Mouse (Mus musculus) hindbrain, embryonic 16.5 days (tissue): Measurements from ENCODE around the gene R3hdm2. TPM values are rescaled to one million over a fixed set of nuclear protein-coding genes. Genes with fewer than 3 reads are reported as not detected.

Source experiments
- ATAC-seq: fragments of 200-750 bp; cut with Nextera tagmentation; 2 replicates; pipeline ENCODE4 v1.8.0; 2017; ENCODE audit warnings: moderate TSS enrichment, moderate library complexity
- H3K27ac ChIP-seq: fragments of 300-500 bp; sonication (generic); 2 replicates; pipeline ENCODE4 v1.5.1; 2014; ENCODE audit warnings: low read depth, mild to moderate bottlenecking, control low read depth, low read length, moderate library complexity
- H3K27me3 ChIP-seq: fragments of 300-500 bp; sonication (generic); replicated peaks from 2 replicates; pipeline ENCODE4 v1.6.1; 2014; ENCODE audit warnings: low read length; ENCODE audit not compliant: control insufficient read depth, insufficient read depth
- H3K36me3 ChIP-seq: fragments of 300-500 bp; sonication (generic); 2 replicates; pipeline ENCODE4 v1.6.1; 2014; ENCODE audit warnings: mild to moderate bottlenecking, low read length, moderate library complexity, mixed read lengths; ENCODE audit not compliant: control insufficient read depth, insufficient read depth
- H3K4me1 ChIP-seq: fragments of 300-500 bp; sonication (generic); 2 replicates; pipeline ENCODE4 v1.6.1; 2014; ENCODE audit warnings: low read depth, low read length; ENCODE audit not compliant: control insufficient read depth, insufficient read depth
- H3K4me2 ChIP-seq: fragments of 300-500 bp; sonication (generic); 2 replicates; pipeline ENCODE4 v1.6.1; 2014; ENCODE audit warnings: mild to moderate bottlenecking, low read length, control low read depth, moderate library complexity
- H3K4me3 ChIP-seq: fragments of 300-500 bp; sonication (generic); 2 replicates; pipeline ENCODE4 v1.5.1; 2014; ENCODE audit warnings: mild to moderate bottlenecking, low read length, control low read depth, moderate library complexity
- H3K9ac ChIP-seq: fragments of 300-500 bp; sonication (generic); 2 replicates; pipeline ENCODE4 v1.6.1; 2014; ENCODE audit warnings: low read depth, mild to moderate bottlenecking, control low read depth, low read length, moderate library complexity
- H3K9me3 ChIP-seq: fragments of 300-500 bp; sonication (generic); 2 replicates; pipeline ENCODE4 v1.6.1; 2014; ENCODE audit warnings: mild to moderate bottlenecking, low read length, moderate library complexity; ENCODE audit not compliant: control insufficient read depth
- WGBS: fragments of 180-500 bp; shearing (Covaris S2); extraction: QIAGEN DNeasy Blood & Tissue Kit; methylation state at CpG from one replicate; pipeline ENCODE4 v1.1.7; 2014; 5-methylcytosine and 5-hydroxymethylcytosine counted together
- polyA plus RNA-seq: library from polyadenylated mRNA; unstranded; fragments of >200 nt; fragmentation: Nextera tagmentation; extraction: Ambion mirVana; gene quantifications from 2 replicates; pipeline ENCODE4 v1.2.1, GENCODE M21; 2015

R3hdm2 gene
- polyA plus RNA-seq, 1 experiment from 2014 or later, result 34.0 TPM

GRCm38 (mm10) chr10:127522088-127522581, 142.0 kb downstream of the R3hdm2 start, which contains the start of gene Shmt2:
Shmt2 (minus strand) TSS chr10:127522444.
- ATAC-seq, result peak; percentile 70
- no peak within 1 kb of the TSS for H3K27ac ChIP-seq
- peaks cover 35% of the 10 kb centered on the region for H3K4me1 ChIP-seq
- WGBS, result under 1% methylated on average over 21 of the region's 21 CpGs
- H3K9me3 ChIP-seq, result no peaks in the 10 kb centered on the region
- peak within 1 kb of the TSS; percentile 73 for H3K9ac ChIP-seq
- peaks cover 11% of the 10 kb centered on the region for H3K36me3 ChIP-seq
- peak within 1 kb of the TSS; percentile 90 for H3K4me2 ChIP-seq
- peak within 1 kb of the TSS; percentile 65 for H3K4me3 ChIP-seq
- peaks cover 7% of the 10 kb centered on the region for H3K27me3 ChIP-seq

DNA sequence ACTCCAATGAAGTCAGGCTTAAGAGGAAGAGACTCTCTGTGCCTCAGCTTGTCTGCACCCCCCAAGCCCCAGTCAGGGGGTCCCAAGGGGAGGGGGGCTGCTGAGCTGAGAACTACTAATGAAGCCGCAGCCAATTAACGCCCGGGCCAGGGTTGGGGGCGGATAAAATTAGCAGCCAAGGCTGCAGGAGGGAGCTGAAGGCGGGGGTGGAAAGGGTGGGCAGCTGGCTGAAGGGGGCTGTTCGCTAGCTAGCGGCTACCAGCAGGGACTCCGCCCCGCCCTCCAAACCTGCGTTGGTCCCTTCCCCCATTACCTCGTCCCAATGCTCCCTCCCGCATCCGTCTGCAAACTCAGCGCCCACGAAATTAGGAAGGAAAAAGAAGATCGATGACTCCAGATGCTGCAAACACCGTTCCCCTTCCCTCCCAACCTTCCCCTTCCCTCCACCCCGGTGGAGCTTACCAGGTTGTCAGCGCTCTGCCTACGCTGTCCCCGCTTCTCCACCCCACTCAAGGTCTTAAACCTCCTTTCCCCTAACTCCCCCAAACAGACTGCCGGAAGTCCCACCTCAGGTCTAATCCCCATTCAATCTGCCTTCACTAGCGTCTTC, 144.6 kb downstream of the R3hdm2 start:
- H3K27ac ChIP-seq, result no peak overlapping the region; the same call in 1 of the 2 replicates
- H3K4me3 ChIP-seq, result no peak overlapping the region
- H3K9me3 ChIP-seq, result no peaks in the 10 kb centered on the region
- ATAC-seq, result no peak
- H3K9ac ChIP-seq, result peak overlapping the region; percentile 4; the same call in 1 of the 2 replicates
- H3K27me3 ChIP-seq, result peaks cover 21% of the 10 kb centered on the region
- 0 out of 2 replicates have a peak overlapping the region, but pooled peaks have one; percentile 25 for H3K4me2 ChIP-seq
- 5% methylated on average over 23 of the region's 23 CpGs for WGBS
- peaks cover 56% of the 10 kb centered on the region for H3K4me1 ChIP-seq
- H3K36me3 ChIP-seq, result no peaks in the 10 kb centered on the region

- 2% methylated on average over 26 of the region's 26 CpGs for WGBS
- peaks cover 58% of the 10 kb centered on the region for H3K4me1 ChIP-seq
These were observed 145.9 kb downstream of the R3hdm2 start for GRCm38 (mm10) chr10:127526048-127526447.

GRCm38 (mm10) chr10:127526681-127527080, 146.6 kb downstream of the R3hdm2 start:
- Histone ChIP-seq H3K27me3 (peaks cover 24% of the 10 kb centered on the region), H3K4me1 (peaks cover 57% of the 10 kb centered on the region), H3K36me3 (no peaks in the 10 kb centered on the region), H3K9me3 (no peaks in the 10 kb centered on the region), H3K27ac (peak overlapping the region; percentile 64), H3K4me3 (peak overlapping the region; percentile 23), H3K9ac (peak overlapping the region; percentile 48), H3K4me2 (peak overlapping the region; percentile 94)
- WGBS, result under 1% methylated on average over 24 of the region's 26 CpGs
- peak; percentile 7; the same call in 1 of the 2 replicates for ATAC-seq

More at GRCm38 (mm10) chr10:127526048-127526447, 145.9 kb downstream of the R3hdm2 start:
- H3K36me3 ChIP-seq, result no peaks in the 10 kb centered on the region
- peak overlapping the region; percentile 34; the same call in 1 of the 2 replicates for H3K27ac ChIP-seq
- peak overlapping the region; percentile 23; the same call in 1 of the 2 replicates for H3K4me3 ChIP-seq
- peaks cover 24% of the 10 kb centered on the region for H3K27me3 ChIP-seq
- H3K9ac ChIP-seq, result peak overlapping the region; percentile 48
- ATAC-seq, result no peak
- H3K9me3 ChIP-seq, result no peaks in the 10 kb centered on the region
- H3K4me2 ChIP-seq, result peak overlapping the region; percentile 94

DNA sequence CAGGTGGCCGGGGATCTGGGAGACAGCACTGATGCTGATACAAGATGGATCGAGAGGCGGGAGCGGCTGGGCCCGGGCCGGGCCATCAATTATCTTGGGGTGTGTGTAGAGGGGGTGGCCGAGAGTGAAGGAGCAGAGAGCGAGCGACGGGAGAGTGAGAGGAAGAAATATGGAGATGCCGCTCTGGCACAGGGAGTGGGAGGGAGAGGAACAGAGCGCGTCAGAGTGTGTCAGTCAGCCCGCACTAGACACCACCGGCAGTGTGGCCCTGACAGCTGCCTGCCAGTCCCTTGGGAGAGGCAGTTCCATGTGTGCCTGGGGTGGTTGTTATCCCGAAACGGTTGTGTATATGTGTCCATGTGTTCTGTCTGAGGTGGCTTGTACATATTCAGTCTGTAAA, 147.4 kb downstream of the R3hdm2 start:
- Histone ChIP-seq H3K4me3 (peak overlapping the region; percentile 15), H3K36me3 (no peaks in the 10 kb centered on the region), H3K9ac (peak overlapping the region; percentile 29), H3K4me2 (peak overlapping the region; percentile 94), H3K9me3 (no peaks in the 10 kb centered on the region), H3K4me1 (peaks cover 60% of the 10 kb centered on the region), H3K27me3 (peaks cover 24% of the 10 kb centered on the region), H3K27ac (peak overlapping the region; percentile 64)
- WGBS, result 6% methylated on average over 17 of the region's 17 CpGs
- ATAC-seq, result peak; percentile 22

GRCm38 (mm10) chr10:127530945-127531344, 150.8 kb downstream of the R3hdm2 start:
- peaks cover 24% of the 10 kb centered on the region for H3K27me3 ChIP-seq
- under 1% methylated on average over 14 of the region's 25 CpGs for WGBS
- peak overlapping the region; percentile 55 for H3K9ac ChIP-seq
- no peak for ATAC-seq
- H3K9me3 ChIP-seq, result no peaks in the 10 kb centered on the region
- H3K4me1 ChIP-seq, result peaks cover 72% of the 10 kb centered on the region
- H3K27ac ChIP-seq, result peak overlapping the region; percentile 73
- H3K4me2 ChIP-seq, result peak overlapping the region; percentile 94
- H3K4me3 ChIP-seq, result peak overlapping the region; percentile 69
- H3K36me3 ChIP-seq, result no peaks in the 10 kb centered on the region

GRCm38 (mm10) chr10:127531548-127531947, 151.4 kb downstream of the R3hdm2 start:
- Histone ChIP-seq H3K4me3 (peak overlapping the region; percentile 69), H3K9me3 (no peaks in the 10 kb centered on the region), H3K4me2 (peak overlapping the region; percentile 94), H3K27ac (peak overlapping the region; percentile 73), H3K27me3 (peaks cover 21% of the 10 kb centered on the region), H3K36me3 (no peaks in the 10 kb centered on the region), H3K4me1 (peaks cover 71% of the 10 kb centered on the region), H3K9ac (peak overlapping the region; percentile 51)
- ATAC-seq, result no peak
- WGBS, result 5% methylated on average over 4 of the region's 4 CpGs

DNA sequence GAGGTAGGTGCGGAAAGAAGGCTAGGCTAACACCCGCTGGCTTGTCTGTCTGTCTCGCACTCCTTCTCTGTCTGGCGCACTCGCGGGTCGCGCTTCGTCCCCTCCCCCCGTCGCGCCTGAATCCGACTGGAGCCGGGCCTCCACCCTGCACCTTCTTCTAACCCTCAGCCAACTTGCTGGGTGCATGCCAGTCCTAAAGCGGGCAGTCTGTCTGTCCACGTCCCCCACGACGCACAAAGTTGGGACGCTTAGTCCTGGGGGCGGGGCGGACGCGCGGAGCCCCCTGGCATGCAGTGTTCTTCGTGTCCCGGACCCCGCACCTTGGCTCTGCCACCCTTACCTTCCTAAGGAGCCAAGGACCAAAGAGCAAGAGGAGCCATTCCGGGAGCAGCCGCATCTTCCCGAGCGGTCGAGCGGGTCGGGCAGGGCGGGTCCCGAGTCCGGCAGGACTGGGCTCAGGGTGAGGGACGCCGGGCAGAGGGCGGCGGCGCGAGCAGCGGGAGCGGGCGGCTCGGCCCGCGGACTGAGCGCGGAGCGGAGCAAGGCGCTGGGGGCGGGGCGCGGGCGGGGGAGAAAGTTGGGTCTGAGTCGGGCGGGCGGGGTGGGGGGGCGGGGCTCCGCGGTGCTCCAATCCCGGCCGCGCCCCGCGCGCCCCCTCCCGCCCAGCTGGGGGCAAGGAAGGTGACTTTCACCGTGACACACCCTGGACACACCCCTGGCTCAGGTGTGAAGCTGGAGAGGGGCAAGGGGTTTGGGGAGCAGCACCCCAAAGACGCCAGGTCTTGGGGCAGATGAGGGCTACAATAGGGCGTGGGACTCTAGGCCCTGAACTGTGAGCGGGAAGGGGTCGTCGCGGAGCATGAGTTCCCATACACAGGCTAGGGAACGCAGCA, 154.2 kb downstream of the R3hdm2 start, which contains the start of gene Nxph4:
TSS of gene Nxph4 (minus strand) at position 524 of the 893 bp plus-strand sequence.
- H3K27ac ChIP-seq, result peak within 1 kb of the TSS; percentile 75
- ATAC-seq, result peak; percentile 18
- H3K9me3 ChIP-seq, result no peaks in the 10 kb centered on the region
- peak within 1 kb of the TSS; percentile 94 for H3K4me2 ChIP-seq
- H3K27me3 ChIP-seq, result peaks cover 7% of the 10 kb centered on the region
- peaks cover 56% of the 10 kb centered on the region for H3K4me1 ChIP-seq
- peak within 1 kb of the TSS; percentile 81 for H3K9ac ChIP-seq
- peaks cover 4% of the 10 kb centered on the region for H3K36me3 ChIP-seq
- peak within 1 kb of the TSS; percentile 69 for H3K4me3 ChIP-seq
- WGBS, result 2% methylated on average over 52 of the region's 78 CpGs
